Mouse (Mus musculus): ENCODE data around the gene Tspan32. TPM values are rescaled to one million over a fixed set of nuclear protein-coding genes. Genes with fewer than 3 reads are reported as not detected.

The Tspan32 gene
- polyA plus RNA-seq, 1 experiment from 2014 or later = 2.2 TPM

- 96% methylated on average over 2 of the region's 2 CpGs for WGBS
Measured at GRCm38 (mm10) chr7:143023499-143023898, 18.7 kb downstream of the Tspan32 start.

GRCm38 (mm10) chr7:143024293-143024692 lies 19.4 kb downstream of the Tspan32 start:
- H3K9ac ChIP-seq = no peak overlapping the region
- no peak overlapping the region for H3K4me3 ChIP-seq
- 87% methylated on average over 1 of the region's 1 CpGs for WGBS
- H3K4me1 ChIP-seq = no peaks in the 10 kb centered on the region
- H3K27ac ChIP-seq = no peak overlapping the region
- H3K36me3 ChIP-seq = no peaks in the 10 kb centered on the region
- no peaks in the 10 kb centered on the region for H3K9me3 ChIP-seq
- ATAC-seq (ENCODE audit: low FRiP score, low read depth) = no peak
- no peaks in the 10 kb centered on the region for H3K27me3 ChIP-seq (replicated peaks)
- no peak overlapping the region for H3K4me2 ChIP-seq (replicated peaks)

More at GRCm38 (mm10) chr7:143023499-143023898, 18.7 kb downstream of the Tspan32 start:
- H3K9ac ChIP-seq = no peak overlapping the region
- no peaks in the 10 kb centered on the region for H3K36me3 ChIP-seq
- no peaks in the 10 kb centered on the region for H3K4me1 ChIP-seq
- no peaks in the 10 kb centered on the region for H3K9me3 ChIP-seq
- no peak overlapping the region for H3K27ac ChIP-seq
- H3K4me2 ChIP-seq (replicated peaks) = no peak overlapping the region
- no peak overlapping the region for H3K4me3 ChIP-seq
- ATAC-seq (ENCODE audit: low FRiP score, low read depth) = no peak
- H3K27me3 ChIP-seq (replicated peaks) = no peaks in the 10 kb centered on the region

- Histone ChIP-seq H3K4me2 (replicated peaks) (no peak overlapping the region), H3K27me3 (replicated peaks) (no peaks in the 10 kb centered on the region), H3K9me3 (no peaks in the 10 kb centered on the region), H3K9ac (no peak overlapping the region), H3K4me1 (no peaks in the 10 kb centered on the region), H3K27ac (no peak overlapping the region), H3K4me3 (no peak overlapping the region), H3K36me3 (no peaks in the 10 kb centered on the region)
- ATAC-seq (ENCODE audit: low FRiP score, low read depth) = no peak
- 94% methylated on average over 3 of the region's 3 CpGs for WGBS
Measured at GRCm38 (mm10) chr7:143025496-143025895, 20.6 kb downstream of the Tspan32 start.

GRCm38 (mm10) chr7:143027196-143027595 lies 22.4 kb downstream of the Tspan32 start:
- no peak overlapping the region for H3K4me2 ChIP-seq (replicated peaks)
- no peaks in the 10 kb centered on the region for H3K36me3 ChIP-seq
- H3K27me3 ChIP-seq (replicated peaks) = no peaks in the 10 kb centered on the region
- H3K9me3 ChIP-seq = no peaks in the 10 kb centered on the region
- no peaks in the 10 kb centered on the region for H3K4me1 ChIP-seq
- 97% methylated on average over 4 of the region's 4 CpGs for WGBS
- H3K9ac ChIP-seq = no peak overlapping the region
- no peak for ATAC-seq (ENCODE audit: low FRiP score, low read depth)
- H3K4me3 ChIP-seq = no peak overlapping the region
- H3K27ac ChIP-seq = no peak overlapping the region

- no peak overlapping the region for H3K4me2 ChIP-seq (replicated peaks)
- no peak overlapping the region for H3K4me3 ChIP-seq
- no peak for ATAC-seq (ENCODE audit: low FRiP score, low read depth)
- WGBS = 78% methylated on average over 1 of the region's 1 CpGs
- no peak overlapping the region for H3K9ac ChIP-seq
- H3K36me3 ChIP-seq = no peaks in the 10 kb centered on the region
- H3K4me1 ChIP-seq = no peaks in the 10 kb centered on the region
- H3K9me3 ChIP-seq = no peaks in the 10 kb centered on the region
- H3K27me3 ChIP-seq (replicated peaks) = no peaks in the 10 kb centered on the region
- no peak overlapping the region for H3K27ac ChIP-seq
Measured at GRCm38 (mm10) chr7:143031816-143032215, 27.0 kb downstream of the Tspan32 start.

GRCm38 (mm10) chr7:143033581-143033980 lies 28.7 kb downstream of the Tspan32 start:
- 91% methylated on average over 4 of the region's 4 CpGs for WGBS
- H3K4me2 ChIP-seq (replicated peaks) = no peak overlapping the region
- no peak for ATAC-seq (ENCODE audit: low FRiP score, low read depth)
- no peaks in the 10 kb centered on the region for H3K27me3 ChIP-seq (replicated peaks)
- H3K9me3 ChIP-seq = no peaks in the 10 kb centered on the region
- no peak overlapping the region for H3K27ac ChIP-seq
- H3K36me3 ChIP-seq = no peaks in the 10 kb centered on the region
- no peak overlapping the region for H3K4me3 ChIP-seq
- H3K9ac ChIP-seq = no peak overlapping the region
- no peaks in the 10 kb centered on the region for H3K4me1 ChIP-seq

- Histone ChIP-seq H3K9ac (no peak overlapping the region), H3K4me2 (replicated peaks) (no peak overlapping the region), H3K4me3 (no peak overlapping the region), H3K27ac (no peak overlapping the region), H3K9me3 (no peaks in the 10 kb centered on the region), H3K27me3 (replicated peaks) (no peaks in the 10 kb centered on the region), H3K4me1 (no peaks in the 10 kb centered on the region), H3K36me3 (no peaks in the 10 kb centered on the region)
- ATAC-seq (ENCODE audit: low FRiP score, low read depth) = no peak
- 88% methylated on average over 2 of the region's 2 CpGs for WGBS
Measured at GRCm38 (mm10) chr7:143034112-143034511, 29.3 kb downstream of the Tspan32 start.

GRCm38 (mm10) chr7:143034519-143035450 lies 29.9 kb downstream of the Tspan32 start:
- no peaks in the 10 kb centered on the region for H3K27me3 ChIP-seq (replicated peaks)
- no peaks in the 10 kb centered on the region for H3K9me3 ChIP-seq
- H3K4me3 ChIP-seq = no peak overlapping the region
- H3K9ac ChIP-seq = no peak overlapping the region
- no peak for ATAC-seq (ENCODE audit: low FRiP score, low read depth)
- H3K36me3 ChIP-seq = no peaks in the 10 kb centered on the region
- WGBS = 93% methylated on average over 8 of the region's 8 CpGs
- H3K27ac ChIP-seq = no peak overlapping the region
- H3K4me2 ChIP-seq (replicated peaks) = no peak overlapping the region
- no peaks in the 10 kb centered on the region for H3K4me1 ChIP-seq

- no peak overlapping the region for H3K9ac ChIP-seq
- no peak overlapping the region for H3K27ac ChIP-seq
- no peak for ATAC-seq (ENCODE audit: low FRiP score, low read depth)
- no peak overlapping the region for H3K4me2 ChIP-seq (replicated peaks)
- no peaks in the 10 kb centered on the region for H3K9me3 ChIP-seq
- no peaks in the 10 kb centered on the region for H3K36me3 ChIP-seq
- no peaks in the 10 kb centered on the region for H3K4me1 ChIP-seq
- 83% methylated on average over 3 of the region's 3 CpGs for WGBS
- no peaks in the 10 kb centered on the region for H3K27me3 ChIP-seq (replicated peaks)
- H3K4me3 ChIP-seq = no peak overlapping the region
Measured at GRCm38 (mm10) chr7:143036787-143037186, 31.9 kb downstream of the Tspan32 start.

GRCm38 (mm10) chr7:143037306-143037705 lies 32.5 kb downstream of the Tspan32 start:
- Histone ChIP-seq H3K9ac (no peak overlapping the region), H3K36me3 (no peaks in the 10 kb centered on the region), H3K27me3 (replicated peaks) (no peaks in the 10 kb centered on the region), H3K27ac (no peak overlapping the region), H3K4me2 (replicated peaks) (no peak overlapping the region), H3K4me1 (no peaks in the 10 kb centered on the region), H3K9me3 (no peaks in the 10 kb centered on the region), H3K4me3 (no peak overlapping the region)
- no peak for ATAC-seq (ENCODE audit: low FRiP score, low read depth)
- WGBS = 90% methylated on average over 4 of the region's 4 CpGs

GRCm38 (mm10) chr7:143038174-143038931 lies 33.5 kb downstream of the Tspan32 start:
- Histone ChIP-seq H3K4me3 (no peak overlapping the region), H3K4me2 (replicated peaks) (no peak overlapping the region), H3K4me1 (no peaks in the 10 kb centered on the region), H3K9ac (no peak overlapping the region), H3K9me3 (no peaks in the 10 kb centered on the region), H3K27ac (no peak overlapping the region), H3K27me3 (replicated peaks) (no peaks in the 10 kb centered on the region), H3K36me3 (no peaks in the 10 kb centered on the region)
- ATAC-seq (ENCODE audit: low FRiP score, low read depth) = no peak
- WGBS = 90% methylated on average over 3 of the region's 3 CpGs

- Histone ChIP-seq H3K4me3 (no peak overlapping the region), H3K9me3 (no peaks in the 10 kb centered on the region), H3K4me1 (no peaks in the 10 kb centered on the region), H3K36me3 (no peaks in the 10 kb centered on the region), H3K4me2 (replicated peaks) (no peak overlapping the region), H3K9ac (no peak overlapping the region), H3K27me3 (replicated peaks) (no peaks in the 10 kb centered on the region), H3K27ac (no peak overlapping the region)
- ATAC-seq (ENCODE audit: low FRiP score, low read depth) = no peak
- 96% methylated on average over 3 of the region's 3 CpGs for WGBS
Measured at GRCm38 (mm10) chr7:143040561-143040960, 35.7 kb downstream of the Tspan32 start.

Measured in neural tube, embryonic 12.5 days (tissue).